Mouse (Mus musculus): ENCODE measurements around the gene Cela3a.
"Not testable (repeated sequence)": the region's sequence is repeated elsewhere in the genome, so short reads cannot be mapped to it uniquely, and the experiment has no call there.

Gene Cela3a

GRCm38 (mm10) chr4:137409691-137410090 lies at the start of gene Cela3a:
Gene Cela3a, minus strand, starts transcription at chr4:137409791.
- no peak for DNase-seq (ENCODE audit: low spot score in 2 of 2)

GRCm38 (mm10) chr4:137458861-137459260 lies 49.3 kb upstream of the Cela3a start:
- no peak for DNase-seq (ENCODE audit: low spot score in 2 of 2)

- DNase-seq (ENCODE audit: low spot score in 2 of 2) = no peak
Measured at GRCm38 (mm10) chr4:137458310-137458709, 48.7 kb upstream of the Cela3a start.

- no peak for DNase-seq (ENCODE audit: low spot score in 2 of 2)
Measured at GRCm38 (mm10) chr4:137457292-137457691, 47.7 kb upstream of the Cela3a start.

- DNase-seq (ENCODE audit: low spot score in 2 of 2) = no peak
Measured at GRCm38 (mm10) chr4:137456581-137456980, 47.0 kb upstream of the Cela3a start.

- DNase-seq (ENCODE audit: low spot score in 2 of 2) = no peak
Measured at GRCm38 (mm10) chr4:137454582-137454981, 45.0 kb upstream of the Cela3a start.

GRCm38 (mm10) chr4:137453234-137453767 lies 43.7 kb upstream of the Cela3a start, which contains the start of gene 1700013G24Rik:
Gene 1700013G24Rik, plus strand, starts transcription at chr4:137453284.
- DNase-seq (ENCODE audit: low spot score in 2 of 2) = no peak

- DNase-seq (ENCODE audit: low spot score in 2 of 2) = no peak
Measured at GRCm38 (mm10) chr4:137452190-137452589, 42.6 kb upstream of the Cela3a start.

GRCm38 (mm10) chr4:137449715-137450114 lies 40.1 kb upstream of the Cela3a start:
- DNase-seq (ENCODE audit: low spot score in 2 of 2) = no peak

- no peak for DNase-seq (ENCODE audit: low spot score in 2 of 2)
Measured at GRCm38 (mm10) chr4:137449132-137449531, 39.5 kb upstream of the Cela3a start.

GRCm38 (mm10) chr4:137448641-137449040 lies 39.0 kb upstream of the Cela3a start:
- no peak for DNase-seq (ENCODE audit: low spot score in 2 of 2)

GRCm38 (mm10) chr4:137448197-137448596 lies 38.6 kb upstream of the Cela3a start:
- DNase-seq (ENCODE audit: low spot score in 2 of 2) = peak in 1 of 2 experiments; percentile 60

GRCm38 (mm10) chr4:137447363-137448196 lies 38.0 kb upstream of the Cela3a start:
- no peak for DNase-seq (ENCODE audit: low spot score in 2 of 2)

GRCm38 (mm10) chr4:137445881-137446280 lies 36.3 kb upstream of the Cela3a start:
- no peak for DNase-seq (ENCODE audit: low spot score in 2 of 2)

- DNase-seq (ENCODE audit: low spot score in 2 of 2) = peak; percentile 59 to 87
Measured at GRCm38 (mm10) chr4:137443625-137444024, 34.0 kb upstream of the Cela3a start.

- DNase-seq (ENCODE audit: low spot score in 2 of 2) = no peak
Measured at GRCm38 (mm10) chr4:137441332-137441731, 31.7 kb upstream of the Cela3a start.

GRCm38 (mm10) chr4:137438842-137439241 lies 29.3 kb upstream of the Cela3a start:
- peak in 1 of 2 experiments; percentile 21 for DNase-seq (ENCODE audit: low spot score in 2 of 2)

GRCm38 (mm10) chr4:137436979-137437669 lies 27.5 kb upstream of the Cela3a start:
- DNase-seq (ENCODE audit: low spot score in 2 of 2) = no peak

- DNase-seq (ENCODE audit: low spot score in 2 of 2) = not testable (repeated sequence)
Measured at GRCm38 (mm10) chr4:137432700-137433550, 23.3 kb upstream of the Cela3a start.

GRCm38 (mm10) chr4:137430502-137430901 lies 20.9 kb upstream of the Cela3a start, which contains the start of gene Cela3b:
Gene Cela3b, minus strand, starts transcription at chr4:137430540.
- no peak for DNase-seq (ENCODE audit: low spot score in 2 of 2)

All from spleen, postnatal 4 days (tissue).